Mouse (Mus musculus) right cerebral cortex, adult 18-20 months (tissue): ENCODE data around the gene Ttc3.

Experiments
- DNase-seq: peaks from one replicate; pipeline ENCODE4 v3.0.0; 2022; ENCODE audit warnings: mixed read lengths

Ttc3 gene

GRCm38 (mm10) chr16:94360578-94361350, 9.7 kb upstream of the Ttc3 start:
- DNase-seq, result no peak

DNA sequence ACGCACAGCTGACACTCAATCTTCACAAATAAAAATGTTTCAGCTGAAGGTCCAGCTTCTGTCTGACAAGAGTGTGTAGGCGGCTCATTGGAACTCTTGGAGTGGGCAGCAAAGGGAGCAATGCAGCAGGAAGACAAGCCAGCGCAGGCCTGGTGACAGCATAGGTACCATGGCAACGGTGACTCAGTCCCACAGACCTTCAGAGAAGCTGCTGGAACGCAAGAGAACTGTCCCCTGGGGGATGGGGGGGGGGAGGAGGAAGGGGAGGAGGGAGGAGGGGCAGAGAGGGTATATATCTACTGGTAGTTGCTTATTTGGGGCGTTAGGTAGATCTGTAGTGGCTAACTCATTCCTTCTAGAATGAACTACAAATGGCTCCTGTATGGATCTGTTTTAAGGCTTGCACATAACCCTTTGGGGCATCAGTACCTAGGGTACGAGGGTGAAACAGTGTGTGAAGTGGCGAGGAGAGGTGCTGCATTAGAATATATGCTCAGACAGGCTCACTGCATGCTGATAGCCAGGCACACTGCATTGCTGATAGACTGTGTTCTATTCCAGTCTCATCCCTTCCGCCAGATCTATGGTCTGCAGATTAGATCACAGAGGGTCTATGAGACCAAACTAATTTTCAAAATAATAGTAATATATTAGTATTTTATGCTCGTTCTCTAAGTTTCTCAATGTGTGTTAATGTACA, 8.1 kb upstream of the Ttc3 start:
- DNase-seq, result peak; percentile 92

DNA sequence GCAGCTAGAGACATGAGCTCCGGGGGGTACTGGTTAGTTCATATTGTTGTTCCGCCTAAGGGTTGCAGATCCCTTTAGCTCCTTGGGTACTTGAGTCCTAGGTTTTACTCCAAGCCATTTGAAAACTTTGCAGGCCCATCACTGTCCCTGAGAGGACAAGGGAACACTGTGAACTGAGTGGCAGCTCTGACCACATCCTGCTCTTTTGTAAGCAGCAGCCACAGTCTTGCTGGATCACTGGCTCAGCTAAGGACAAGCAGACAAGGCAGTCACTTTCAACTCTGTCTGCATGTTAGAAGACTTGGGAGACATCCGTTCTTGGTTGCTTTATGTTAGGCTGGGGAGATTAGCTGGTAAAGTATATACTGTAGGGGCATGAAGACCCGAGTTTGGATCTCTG, 6.6 kb upstream of the Ttc3 start:
- no peak for DNase-seq

GRCm38 (mm10) chr16:94365435-94365834, 5.0 kb upstream of the Ttc3 start:
- no peak for DNase-seq

DNA sequence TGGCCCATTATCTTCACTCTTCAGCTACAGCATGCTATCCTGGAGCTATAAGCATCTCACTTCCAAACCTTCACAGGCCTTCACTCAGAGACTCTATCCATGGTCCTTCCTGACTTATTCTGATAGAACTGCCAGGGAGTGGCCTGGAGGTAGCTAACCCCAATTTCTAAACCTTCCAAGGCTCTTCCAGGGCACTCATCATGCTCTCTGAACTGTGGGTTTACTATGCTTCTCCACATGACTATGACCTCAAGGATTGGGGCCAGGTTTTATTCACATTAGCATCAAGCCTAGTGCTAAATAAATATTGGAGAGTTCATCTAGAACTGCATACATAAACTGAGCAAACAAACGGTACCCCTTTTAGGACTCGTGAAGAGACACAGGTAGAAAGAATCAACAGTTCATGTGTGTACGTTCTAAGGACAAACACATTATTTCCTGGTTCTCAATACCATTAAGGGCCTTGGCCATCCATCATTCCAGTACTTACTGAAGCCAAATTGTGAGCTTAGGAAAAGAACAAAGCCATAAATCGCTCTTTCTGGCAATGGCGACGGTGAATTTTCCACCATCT, 734 bp upstream of the Ttc3 start:
- no peak for DNase-seq

GRCm38 (mm10) chr16:94370915-94371300, 490 bp downstream of the Ttc3 start:
- DNase-seq, result peak; percentile 73

DNA sequence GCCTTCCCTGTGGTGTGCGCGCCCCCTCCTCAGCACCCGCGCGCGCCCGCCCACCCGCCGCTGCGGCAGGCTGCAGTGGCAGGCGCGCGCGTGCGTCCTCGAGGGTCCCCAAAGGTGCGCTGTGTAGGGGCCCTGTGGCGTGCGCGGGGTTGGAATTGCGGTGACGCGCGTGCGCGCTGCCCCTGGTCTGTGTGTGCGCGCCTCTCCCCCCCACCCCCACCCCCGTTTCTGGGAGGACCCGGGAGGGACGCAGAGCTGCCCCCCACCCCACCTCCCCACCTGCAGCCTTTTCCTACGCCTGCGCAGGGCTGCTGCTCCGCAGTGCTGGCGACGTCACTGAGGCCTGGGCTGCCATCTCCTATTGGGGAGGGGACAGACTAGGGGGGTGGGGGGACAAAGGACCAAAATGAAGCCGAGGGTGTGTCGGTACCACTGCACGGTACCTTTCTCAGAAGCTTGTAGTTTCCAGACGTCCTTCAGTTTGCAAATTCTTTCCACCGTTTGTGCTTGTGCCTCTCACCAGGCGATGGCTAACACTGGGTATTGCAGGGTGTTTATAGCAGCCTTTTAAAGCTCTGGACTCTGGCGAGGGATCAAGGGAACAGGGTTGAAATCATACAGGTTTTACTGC, 998 bp downstream of the Ttc3 start, which contains the start of gene Pigp:
Pigp (minus strand) TSS at position 542 of the 631 bp plus-strand sequence.
- no peak for DNase-seq

DNA sequence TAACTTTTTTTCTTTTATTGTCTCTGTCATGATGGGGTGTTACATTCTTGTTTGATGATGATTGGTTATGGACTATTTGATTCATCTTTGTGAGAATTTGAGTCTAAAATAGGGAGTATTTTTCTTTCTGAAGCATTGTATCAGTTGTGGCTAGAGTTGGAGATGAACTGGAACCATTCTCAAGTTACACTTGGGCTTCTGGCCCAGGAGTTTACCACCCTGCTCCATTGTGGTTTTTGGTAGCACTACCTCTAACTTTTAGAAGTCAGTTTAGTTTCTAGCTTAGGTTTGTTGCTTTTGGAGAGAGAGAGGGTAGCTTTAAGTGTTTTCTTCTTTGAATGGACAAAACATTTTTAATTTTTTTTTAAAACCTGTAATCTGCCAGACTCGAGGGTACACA, 9.0 kb downstream of the Ttc3 start:
- no peak for DNase-seq

- no peak for DNase-seq
Measured at GRCm38 (mm10) chr16:94383277-94383676, 12.9 kb downstream of the Ttc3 start.

DNA sequence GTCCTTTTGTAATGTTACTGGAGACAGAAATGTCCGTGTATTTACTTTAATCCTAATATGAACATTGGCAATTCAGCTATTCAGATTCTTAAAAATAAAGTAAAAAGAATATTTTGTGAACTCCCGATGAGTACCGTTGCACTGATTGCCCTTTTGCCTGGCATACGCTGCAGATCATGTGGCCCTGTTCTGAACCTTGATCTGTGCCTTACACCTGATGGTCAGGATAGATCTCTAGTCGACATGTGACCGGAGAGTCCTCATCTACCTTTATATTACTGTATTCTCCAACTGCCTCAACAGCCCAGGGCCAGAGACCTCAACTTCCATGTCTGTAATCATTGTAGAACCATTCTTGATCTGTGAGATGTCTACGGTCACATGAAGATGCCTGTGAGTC, 17.3 kb downstream of the Ttc3 start:
- no peak for DNase-seq

DNA sequence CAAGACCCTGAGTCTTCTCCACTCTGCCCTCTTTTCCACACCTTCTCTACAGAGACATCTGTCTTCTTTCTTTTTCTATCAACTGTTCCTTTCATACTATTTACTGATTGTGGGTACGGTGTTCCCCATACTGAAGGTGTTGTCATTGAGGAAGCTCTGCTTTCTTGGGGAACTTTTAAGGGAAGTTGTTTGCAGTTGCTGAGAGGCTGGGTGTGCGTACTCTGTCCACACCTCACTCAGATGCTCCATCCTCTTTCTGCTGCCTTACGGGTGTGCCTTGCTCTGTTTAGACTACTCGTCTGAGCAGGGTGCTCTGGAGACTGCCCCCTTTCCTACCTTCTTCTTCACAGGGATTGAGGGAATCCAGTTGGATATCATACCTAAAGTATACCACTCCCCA, 21.9 kb downstream of the Ttc3 start:
- DNase-seq, result no peak

- DNase-seq, result no peak
Measured at GRCm38 (mm10) chr16:94395051-94395450, 24.6 kb downstream of the Ttc3 start.

DNA sequence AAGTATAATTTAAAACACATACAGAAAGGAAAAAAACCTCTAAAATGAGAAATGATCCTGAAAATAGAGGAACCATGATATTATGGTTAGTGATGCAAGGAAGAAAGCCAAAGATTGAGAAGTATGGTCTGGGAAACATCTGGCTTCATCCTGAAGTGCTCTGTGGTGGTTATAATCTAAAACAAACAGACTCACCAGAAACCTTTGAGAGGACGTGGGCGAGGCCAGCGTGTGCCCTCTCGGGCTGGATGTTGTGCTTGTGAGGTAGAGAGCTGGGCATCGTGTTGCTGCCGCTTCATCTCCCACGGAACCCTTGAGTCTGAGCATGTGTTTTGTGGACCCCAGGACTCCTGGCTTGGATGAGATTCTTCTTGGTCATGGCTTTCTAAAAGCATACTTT, 26.2 kb downstream of the Ttc3 start:
- no peak for DNase-seq

- DNase-seq, result no peak
Measured at GRCm38 (mm10) chr16:94399141-94399540, 28.7 kb downstream of the Ttc3 start.

DNA sequence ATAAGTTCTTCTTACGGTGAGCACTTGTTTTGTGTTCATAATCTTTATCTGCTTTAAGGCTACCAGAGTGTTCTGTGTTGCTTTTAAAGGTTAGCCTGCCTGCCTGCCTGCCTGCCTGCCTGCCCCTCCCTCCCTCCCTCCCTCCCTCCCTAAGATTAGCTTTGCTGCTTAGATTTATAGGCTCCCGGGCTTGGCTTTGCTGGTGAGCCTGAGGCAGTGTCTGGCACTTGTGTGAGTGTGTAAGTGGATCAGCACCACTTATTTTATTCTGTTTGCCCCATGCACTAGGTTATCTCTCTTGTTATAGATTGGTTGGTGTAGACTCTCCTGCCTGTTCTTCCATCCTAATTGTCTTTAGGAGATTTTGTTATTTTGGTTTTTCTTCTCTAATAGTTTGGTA, 31.2 kb downstream of the Ttc3 start:
- DNase-seq, result no peak

DNA sequence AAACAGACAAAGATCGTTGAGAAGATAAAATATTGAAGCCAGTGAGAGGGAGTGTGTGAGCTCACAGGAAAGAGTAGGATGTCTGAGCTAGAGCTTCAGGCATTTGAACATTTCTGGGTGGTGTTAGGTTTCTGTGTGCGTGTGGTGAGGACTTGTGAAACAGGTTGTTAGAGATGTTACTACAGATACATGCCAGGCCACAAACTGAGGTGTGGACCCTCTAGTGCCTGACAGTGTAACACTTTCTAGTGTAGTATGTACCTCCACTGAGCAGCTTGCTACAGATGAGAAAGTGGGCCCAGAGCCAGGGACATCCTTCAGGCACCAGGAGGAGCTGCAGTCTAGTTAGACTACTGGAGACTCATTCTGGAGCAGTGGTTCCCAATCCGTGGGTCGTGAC, 31.8 kb downstream of the Ttc3 start:
- DNase-seq, result peak; percentile 28

- no peak for DNase-seq
Measured at GRCm38 (mm10) chr16:94411287-94411686, 40.9 kb downstream of the Ttc3 start.

DNA sequence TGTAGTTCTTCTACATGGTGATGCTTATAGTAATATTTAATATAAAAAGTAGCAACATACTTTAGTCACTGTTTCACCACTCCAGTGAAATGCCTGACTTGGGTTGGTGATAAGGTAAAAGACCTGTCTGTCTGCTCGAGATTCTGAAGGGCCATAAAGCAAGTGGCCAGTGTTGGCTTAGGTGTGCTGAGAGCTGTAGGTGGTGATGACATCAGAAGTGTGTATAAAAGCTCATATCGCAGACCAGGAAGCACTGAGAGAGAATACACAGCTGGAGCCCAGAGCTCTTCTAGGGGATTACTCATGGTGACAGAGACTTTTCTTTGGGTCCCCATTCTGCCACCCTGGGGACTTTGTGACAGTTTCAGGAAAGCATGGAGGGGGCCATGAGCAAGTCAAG, 41.8 kb downstream of the Ttc3 start:
- DNase-seq, result no peak

DNA sequence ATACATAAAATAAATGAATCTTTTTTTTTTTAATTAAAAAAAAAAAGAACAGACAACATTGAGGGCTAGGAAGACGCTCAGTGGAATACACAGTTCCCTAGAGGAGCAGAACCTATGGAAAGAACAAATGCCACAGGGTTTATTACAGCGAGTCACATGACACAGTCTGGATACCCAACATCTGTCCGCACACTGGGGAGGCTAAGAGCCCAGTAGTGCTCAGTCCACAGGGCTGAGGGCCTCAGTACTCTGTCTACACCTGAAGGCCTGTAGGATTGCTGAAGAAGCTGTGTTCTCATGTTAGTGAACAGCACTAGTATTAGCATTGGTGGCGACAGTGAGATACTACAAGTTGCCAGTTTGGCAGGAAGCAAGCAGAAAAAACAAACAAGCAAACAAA, 42.3 kb downstream of the Ttc3 start:
- DNase-seq, result no peak

DNA sequence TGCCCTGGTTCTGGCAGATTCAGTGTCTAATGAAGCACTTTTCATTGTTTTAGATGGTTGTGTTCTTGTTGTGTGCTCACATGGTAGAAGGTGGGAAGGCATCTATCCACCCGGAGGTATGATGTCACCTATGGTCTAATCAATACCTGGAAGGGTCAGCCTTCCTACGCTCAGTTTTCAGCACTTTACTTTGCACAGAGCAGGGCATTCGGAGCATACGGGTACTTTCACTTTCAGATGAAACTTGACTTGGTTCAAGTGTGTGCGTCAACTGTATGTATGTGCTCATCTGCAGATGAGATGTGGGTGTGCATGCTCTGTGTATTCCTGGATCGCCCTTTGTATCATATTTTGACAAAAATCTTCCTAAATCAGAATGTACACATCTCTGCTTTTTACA, 43.7 kb downstream of the Ttc3 start:
- DNase-seq, result no peak

DNA sequence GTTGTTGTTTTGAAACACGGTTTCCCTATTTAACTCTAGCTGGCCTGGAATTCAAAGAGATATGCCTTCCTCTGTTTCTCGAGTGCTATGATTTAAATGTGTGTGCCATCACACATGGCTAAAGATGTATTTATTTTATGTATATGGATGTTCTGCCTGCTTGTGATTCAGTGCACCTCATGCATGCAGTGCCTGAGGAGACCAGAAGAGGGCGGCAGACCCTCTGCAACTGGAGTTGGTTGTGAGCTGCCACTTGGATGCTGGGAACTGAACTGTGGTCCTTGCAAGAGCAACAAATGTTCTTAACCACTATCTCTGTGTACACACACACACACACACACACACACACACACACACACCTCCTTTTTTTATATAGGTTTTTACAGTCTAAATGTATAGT, 50.1 kb downstream of the Ttc3 start:
- no peak for DNase-seq

DNA sequence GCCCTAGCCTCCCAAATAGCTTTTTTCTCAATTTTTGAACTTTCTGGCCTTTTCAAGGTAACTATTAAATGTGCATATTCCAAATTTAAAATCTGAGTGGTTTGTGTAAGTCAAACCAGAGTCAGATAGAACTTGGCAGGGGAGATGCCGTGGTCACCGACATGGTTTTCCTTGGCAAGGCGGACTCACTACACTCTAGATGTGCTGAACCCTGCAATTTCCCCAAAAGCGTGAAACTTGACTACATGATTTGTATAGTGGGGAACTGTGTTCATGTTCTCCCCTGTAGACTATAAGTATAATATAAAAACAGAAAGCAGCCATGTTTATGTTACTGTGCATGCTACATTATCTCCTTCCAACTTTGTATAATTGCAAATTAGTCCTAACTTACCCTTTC, 58.5 kb downstream of the Ttc3 start:
- no peak for DNase-seq

GRCm38 (mm10) chr16:94435495-94436234, 65.2 kb downstream of the Ttc3 start:
- no peak for DNase-seq
